Mouse (Mus musculus) layer of hippocampus, postnatal 14 days (tissue): ENCODE measurements around the gene Ap3s2. TPM values are rescaled to one million over a fixed set of nuclear protein-coding genes. Genes with fewer than 3 reads are reported as not detected.

Experiments
- DNase-seq, 2 experiments: peaks; one replicate each; pipeline ENCODE4 v3.0.0; 2021 to 2022; ENCODE audit warnings: low spot score in 2 of 2, mixed read lengths in 1 of 2
- long read RNA-seq, 2 experiments: library from polyadenylated mRNA; stranded (forward); transcript quantifications; one replicate each; pipeline ENCODE4 v2.0.0; 2021
- total RNA-seq, 2 experiments: library from RNA; stranded (reverse); gene quantifications; 2 replicates each; pipeline ENCODE4 v1.2.3; 2021

Ap3s2 gene
- total RNA-seq = 10 to 100 TPM; 50.4 to 51.3 TPM
- long read RNA-seq, experiment 1, full-length matches to known transcripts = 30 of 41 reads
- long read RNA-seq, experiment 1, partial matches to known transcripts = 1 of 41 reads
- long read RNA-seq, experiment 1, other reads (novel, unspliced or antisense) = 10 of 41 reads
- long read RNA-seq, experiment 2, full-length matches to known transcripts = 40 of 52 reads
- long read RNA-seq, experiment 2, partial matches to known transcripts = 0 of 52 reads
- long read RNA-seq, experiment 2, other reads (novel, unspliced or antisense) = 12 of 52 reads

GRCm38 (mm10) chr7:79920344-79920983, at the start of gene Ap3s2:
Gene Ap3s2 (minus strand): TSS chr7:79920649.
- DNase-seq = peak; percentile 93 to 94

GRCm38 (mm10) chr7:79968326-79968725, 47.9 kb upstream of the Ap3s2 start:
- no peak for DNase-seq

- no peak for DNase-seq
Measured at GRCm38 (mm10) chr7:79961600-79961999, 41.2 kb upstream of the Ap3s2 start.

- no peak for DNase-seq
Measured at GRCm38 (mm10) chr7:79956131-79956530, 35.7 kb upstream of the Ap3s2 start.

GRCm38 (mm10) chr7:79954890-79955289, 34.4 kb upstream of the Ap3s2 start:
- DNase-seq = no peak

- DNase-seq = no peak
Measured at GRCm38 (mm10) chr7:79951038-79951437, 30.6 kb upstream of the Ap3s2 start.

- DNase-seq = no peak
Measured at GRCm38 (mm10) chr7:79950236-79950635, 29.8 kb upstream of the Ap3s2 start.

GRCm38 (mm10) chr7:79935511-79936205, 15.2 kb upstream of the Ap3s2 start:
- DNase-seq = peak in 1 of 2 experiments; percentile 12

GRCm38 (mm10) chr7:79934862-79935510, 14.5 kb upstream of the Ap3s2 start, which contains the start of gene Arpin:
Gene Arpin (minus strand): TSS chr7:79935359.
- peak; percentile 29 to 40 for DNase-seq

GRCm38 (mm10) chr7:79934461-79934860, 14.0 kb upstream of the Ap3s2 start:
- DNase-seq = no peak

GRCm38 (mm10) chr7:79928516-79929052, 8.1 kb upstream of the Ap3s2 start:
- DNase-seq = no peak

- DNase-seq = peak in 1 of 2 experiments; percentile 40
Measured at GRCm38 (mm10) chr7:79914556-79914955, 5.9 kb downstream of the Ap3s2 start.

GRCm38 (mm10) chr7:79907356-79907755, 13.1 kb downstream of the Ap3s2 start:
- no peak for DNase-seq

GRCm38 (mm10) chr7:79906914-79907313, 13.5 kb downstream of the Ap3s2 start:
- no peak for DNase-seq

GRCm38 (mm10) chr7:79905193-79905592, 15.3 kb downstream of the Ap3s2 start:
- DNase-seq = no peak

- DNase-seq = no peak
Measured at GRCm38 (mm10) chr7:79903160-79903792, 17.2 kb downstream of the Ap3s2 start.

- no peak for DNase-seq
Measured at GRCm38 (mm10) chr7:79900753-79901152, 19.7 kb downstream of the Ap3s2 start.

GRCm38 (mm10) chr7:79895225-79895624, 25.2 kb downstream of the Ap3s2 start:
- no peak for DNase-seq

- DNase-seq = no peak
Measured at GRCm38 (mm10) chr7:79894790-79895189, 25.7 kb downstream of the Ap3s2 start.

- no peak for DNase-seq
Measured at GRCm38 (mm10) chr7:79892576-79893428, 27.6 kb downstream of the Ap3s2 start.
